Mouse (Mus musculus): ENCODE data around the gene Mbip. TPM values are rescaled to one million over a fixed set of nuclear protein-coding genes. Genes with fewer than 3 reads are reported as not detected.

The Mbip gene
- polyA plus RNA-seq, 1 experiment from 2014 or later = 52.6 TPM

- Histone ChIP-seq H3K4me3 (replicated peaks) (no peak overlapping the region), H3K27me3 (no peaks in the 10 kb centered on the region), H3K9ac (replicated peaks) (no peak overlapping the region), H3K4me2 (no peak overlapping the region), H3K4me1 (replicated peaks) (no peaks in the 10 kb centered on the region), H3K36me3 (no peaks in the 10 kb centered on the region), H3K9me3 (no peaks in the 10 kb centered on the region), H3K27ac (no peak overlapping the region)
- WGBS = 87% methylated on average over 8 of the region's 8 CpGs
- ATAC-seq (ENCODE audit: insufficient number of reproducible peaks, insufficient read depth, low FRiP score, low TSS enrichment, low read depth) = no peak
These were observed 27.6 kb downstream of the Mbip start for GRCm38 (mm10) chr12:56318059-56318458.

GRCm38 (mm10) chr12:56305758-56306157 lies 39.9 kb downstream of the Mbip start:
- no peak for ATAC-seq (ENCODE audit: insufficient number of reproducible peaks, insufficient read depth, low FRiP score, low TSS enrichment, low read depth)
- Histone ChIP-seq H3K4me1 (replicated peaks) (peaks cover 11% of the 10 kb centered on the region), H3K27ac (no peak overlapping the region), H3K9me3 (no peaks in the 10 kb centered on the region), H3K27me3 (peaks cover 1% of the 10 kb centered on the region; the same call in 1 of the 2 replicates), H3K36me3 (no peaks in the 10 kb centered on the region), H3K4me3 (replicated peaks) (no peak overlapping the region), H3K9ac (replicated peaks) (no peak overlapping the region), H3K4me2 (no peak overlapping the region)
- 63% methylated on average over 6 of the region's 6 CpGs for WGBS

GRCm38 (mm10) chr12:56302321-56303017 lies 43.2 kb downstream of the Mbip start:
- Histone ChIP-seq H3K4me1 (replicated peaks) (peaks cover 22% of the 10 kb centered on the region), H3K9me3 (no peaks in the 10 kb centered on the region), H3K27me3 (peaks cover 20% of the 10 kb centered on the region; the same call in 1 of the 2 replicates), H3K27ac (no peak overlapping the region), H3K36me3 (no peaks in the 10 kb centered on the region), H3K4me3 (replicated peaks) (peak overlapping the region; percentile 39), H3K4me2 (peak overlapping the region; percentile 72), H3K9ac (replicated peaks) (peak overlapping the region; percentile 28)
- peak; percentile 20; the same call in 1 of the 2 replicates for ATAC-seq (ENCODE audit: insufficient number of reproducible peaks, insufficient read depth, low FRiP score, low TSS enrichment, low read depth)
- 8% methylated on average over 4 of the region's 4 CpGs for WGBS

- H3K27ac ChIP-seq = no peak overlapping the region
- H3K36me3 ChIP-seq = no peaks in the 10 kb centered on the region
- H3K4me2 ChIP-seq = peak overlapping the region; percentile 72
- peaks cover 22% of the 10 kb centered on the region; the same call in 1 of the 2 replicates for H3K27me3 ChIP-seq
- peak overlapping the region; percentile 28 for H3K9ac ChIP-seq (replicated peaks)
- H3K4me1 ChIP-seq (replicated peaks) = peaks cover 28% of the 10 kb centered on the region
- H3K9me3 ChIP-seq = no peaks in the 10 kb centered on the region
- WGBS = 3% methylated on average over 27 of the region's 27 CpGs
- peak overlapping the region; percentile 39 for H3K4me3 ChIP-seq (replicated peaks)
- ATAC-seq (ENCODE audit: insufficient number of reproducible peaks, insufficient read depth, low FRiP score, low TSS enrichment, low read depth) = peak; percentile 54; the same call in 1 of the 2 replicates
These were observed 44.0 kb downstream of the Mbip start for GRCm38 (mm10) chr12:56301487-56302293.

- ATAC-seq (ENCODE audit: insufficient number of reproducible peaks, insufficient read depth, low FRiP score, low TSS enrichment, low read depth) = no peak
- no peak overlapping the region for H3K27ac ChIP-seq
- no peaks in the 10 kb centered on the region for H3K9me3 ChIP-seq
- H3K27me3 ChIP-seq = peaks cover 35% of the 10 kb centered on the region
- H3K36me3 ChIP-seq = no peaks in the 10 kb centered on the region
- H3K9ac ChIP-seq (replicated peaks) = no peak overlapping the region
- H3K4me2 ChIP-seq = no peak overlapping the region
- H3K4me1 ChIP-seq (replicated peaks) = peaks cover 29% of the 10 kb centered on the region
- H3K4me3 ChIP-seq (replicated peaks) = no peak overlapping the region
- WGBS = 57% methylated on average over 3 of the region's 3 CpGs
These were observed 46.1 kb downstream of the Mbip start for GRCm38 (mm10) chr12:56299610-56300009.

GRCm38 (mm10) chr12:56298919-56299318 lies 46.8 kb downstream of the Mbip start:
- Histone ChIP-seq H3K27me3 (peaks cover 35% of the 10 kb centered on the region), H3K9ac (replicated peaks) (no peak overlapping the region), H3K9me3 (no peaks in the 10 kb centered on the region), H3K27ac (no peak overlapping the region), H3K4me3 (replicated peaks) (no peak overlapping the region), H3K4me1 (replicated peaks) (peaks cover 29% of the 10 kb centered on the region), H3K4me2 (no peak overlapping the region), H3K36me3 (no peaks in the 10 kb centered on the region)
- 36% methylated on average over 1 of the region's 1 CpGs for WGBS
- no peak for ATAC-seq (ENCODE audit: insufficient number of reproducible peaks, insufficient read depth, low FRiP score, low TSS enrichment, low read depth)

- Histone ChIP-seq H3K4me1 (replicated peaks) (peaks cover 29% of the 10 kb centered on the region), H3K27ac (no peak overlapping the region), H3K27me3 (peaks cover 35% of the 10 kb centered on the region), H3K9ac (replicated peaks) (no peak overlapping the region), H3K36me3 (no peaks in the 10 kb centered on the region), H3K4me3 (replicated peaks) (no peak overlapping the region), H3K4me2 (peak overlapping the region; percentile 4; the same call in 1 of the 2 replicates), H3K9me3 (no peaks in the 10 kb centered on the region)
- ATAC-seq (ENCODE audit: insufficient number of reproducible peaks, insufficient read depth, low FRiP score, low TSS enrichment, low read depth) = no peak
- 17% methylated on average over 21 of the region's 21 CpGs for WGBS
These were observed 47.5 kb downstream of the Mbip start for GRCm38 (mm10) chr12:56297921-56298830.

- H3K9ac ChIP-seq (replicated peaks) = no peak overlapping the region
- H3K4me1 ChIP-seq (replicated peaks) = peaks cover 22% of the 10 kb centered on the region
- no peak overlapping the region for H3K4me3 ChIP-seq (replicated peaks)
- peaks cover 35% of the 10 kb centered on the region for H3K27me3 ChIP-seq
- ATAC-seq (ENCODE audit: insufficient number of reproducible peaks, insufficient read depth, low FRiP score, low TSS enrichment, low read depth) = no peak
- H3K9me3 ChIP-seq = no peaks in the 10 kb centered on the region
- H3K27ac ChIP-seq = no peak overlapping the region
- no peaks in the 10 kb centered on the region for H3K36me3 ChIP-seq
- 46% methylated on average over 5 of the region's 5 CpGs for WGBS
- no peak overlapping the region for H3K4me2 ChIP-seq
These were observed 48.6 kb downstream of the Mbip start for GRCm38 (mm10) chr12:56297099-56297498.

- H3K36me3 ChIP-seq = no peaks in the 10 kb centered on the region
- ATAC-seq (ENCODE audit: insufficient number of reproducible peaks, insufficient read depth, low FRiP score, low TSS enrichment, low read depth) = no peak
- H3K9ac ChIP-seq (replicated peaks) = no peak overlapping the region
- no peaks in the 10 kb centered on the region for H3K9me3 ChIP-seq
- 28% methylated on average over 6 of the region's 6 CpGs for WGBS
- H3K4me2 ChIP-seq = no peak overlapping the region
- peaks cover 35% of the 10 kb centered on the region for H3K27me3 ChIP-seq
- peaks cover 19% of the 10 kb centered on the region for H3K4me1 ChIP-seq (replicated peaks)
- no peak overlapping the region for H3K27ac ChIP-seq
- H3K4me3 ChIP-seq (replicated peaks) = no peak overlapping the region
These were observed 49.2 kb downstream of the Mbip start for GRCm38 (mm10) chr12:56296524-56296923.

GRCm38 (mm10) chr12:56295160-56295559 lies 50.5 kb downstream of the Mbip start:
- no peaks in the 10 kb centered on the region for H3K9me3 ChIP-seq
- no peaks in the 10 kb centered on the region for H3K36me3 ChIP-seq
- no peak overlapping the region for H3K27ac ChIP-seq
- WGBS = 65% methylated on average over 3 of the region's 3 CpGs
- H3K9ac ChIP-seq (replicated peaks) = no peak overlapping the region
- no peak overlapping the region for H3K4me3 ChIP-seq (replicated peaks)
- no peak overlapping the region for H3K4me2 ChIP-seq
- no peak for ATAC-seq (ENCODE audit: insufficient number of reproducible peaks, insufficient read depth, low FRiP score, low TSS enrichment, low read depth)
- peaks cover 31% of the 10 kb centered on the region for H3K27me3 ChIP-seq
- peaks cover 18% of the 10 kb centered on the region for H3K4me1 ChIP-seq (replicated peaks)

- H3K4me2 ChIP-seq = no peak overlapping the region
- H3K36me3 ChIP-seq = no peaks in the 10 kb centered on the region
- 80% methylated on average over 3 of the region's 3 CpGs for WGBS
- H3K27me3 ChIP-seq = no peaks in the 10 kb centered on the region
- H3K9me3 ChIP-seq = no peaks in the 10 kb centered on the region
- ATAC-seq (ENCODE audit: insufficient number of reproducible peaks, insufficient read depth, low FRiP score, low TSS enrichment, low read depth) = no peak
- H3K27ac ChIP-seq = no peak overlapping the region
- H3K9ac ChIP-seq (replicated peaks) = no peak overlapping the region
- no peaks in the 10 kb centered on the region for H3K4me1 ChIP-seq (replicated peaks)
- H3K4me3 ChIP-seq (replicated peaks) = no peak overlapping the region
These were observed 57.1 kb downstream of the Mbip start for GRCm38 (mm10) chr12:56288548-56288947.
